Mouse (Mus musculus): ENCODE results near the gene Gna15.

GRCm38 (mm10) chr10:81507691-81508489 lies 16.1 kb downstream of the Gna15 start:
- no peak for TF ChIP-seq POLR2A (IDR thresholded peaks at IDR 0.05; ENCODE audit: extremely low read depth, insufficient read depth, low read length)
- TF ChIP-seq CTCF (IDR thresholded peaks at IDR 0.05; ENCODE audit: extremely low read depth, insufficient read depth, low read length), result no peak

All from cortical plate, adult 2 months (tissue).